Mouse (Mus musculus) limb, embryonic 13.5 days (tissue): ENCODE measurements around the gene Nf2. TPM values are rescaled to one million over a fixed set of nuclear protein-coding genes. Genes with fewer than 3 reads are reported as not detected.
A peak's percentile ranks its signal among the peaks of the same experiment; 100 is the strongest.

Experiments
- ATAC-seq: fragments of 200-750 bp; cut with Nextera tagmentation; 2 replicates; pipeline ENCODE4 v1.8.0; 2017; ENCODE audit warnings: low read depth, moderate number of reproducible peaks, moderate TSS enrichment; ENCODE audit not compliant: low FRiP score
- H3K27ac ChIP-seq: fragments of 300-500 bp; sonication (generic); 2 replicates; pipeline ENCODE4 v1.5.1; 2015; ENCODE audit warnings: inconsistent platforms, mild to moderate bottlenecking, moderate library complexity
- H3K27me3 ChIP-seq: fragments of 300-500 bp; sonication (generic); 2 replicates; pipeline ENCODE4 v1.6.1; 2015; ENCODE audit warnings: mild to moderate bottlenecking, inconsistent platforms
- H3K36me3 ChIP-seq: fragments of 300-500 bp; sonication (generic); 2 replicates; pipeline ENCODE4 v1.6.1; 2015; ENCODE audit warnings: inconsistent platforms, mild to moderate bottlenecking, moderate library complexity
- H3K4me1 ChIP-seq: fragments of 300-500 bp; sonication (generic); 2 replicates; pipeline ENCODE4 v1.6.1; 2015; ENCODE audit warnings: inconsistent platforms
- H3K4me2 ChIP-seq: fragments of 300-500 bp; sonication (generic); replicated peaks from 2 replicates; pipeline ENCODE4 v1.6.1; 2015; ENCODE audit warnings: inconsistent platforms, mild to moderate bottlenecking, moderate library complexity
- H3K4me3 ChIP-seq: fragments of 300-500 bp; sonication (generic); 2 replicates; pipeline ENCODE4 v1.5.1; 2015; ENCODE audit warnings: moderate library complexity, mild to moderate bottlenecking, inconsistent platforms
- H3K9ac ChIP-seq: fragments of 300-500 bp; sonication (generic); 2 replicates; pipeline ENCODE4 v1.6.1; 2015; ENCODE audit warnings: mild to moderate bottlenecking, inconsistent platforms
- H3K9me3 ChIP-seq: fragments of 300-500 bp; sonication (generic); 2 replicates; pipeline ENCODE4 v1.6.1; 2016; ENCODE audit warnings: inconsistent platforms
- WGBS: fragments of 180-500 bp; shearing (Covaris S2); methylation state at CpG from one replicate; pipeline ENCODE4 v1.1.7; 2015; 5-methylcytosine and 5-hydroxymethylcytosine counted together
- polyA plus RNA-seq: library from polyadenylated mRNA; unstranded; fragments of >200 nt; fragmentation: Nextera tagmentation; extraction: Ambion mirVana; gene quantifications from 2 replicates; pipeline ENCODE4 v1.2.1, GENCODE M21; 2015

Gene Nf2
- 55.2 and 56.9 TPM in 2 replicates for polyA plus RNA-seq

DNA sequence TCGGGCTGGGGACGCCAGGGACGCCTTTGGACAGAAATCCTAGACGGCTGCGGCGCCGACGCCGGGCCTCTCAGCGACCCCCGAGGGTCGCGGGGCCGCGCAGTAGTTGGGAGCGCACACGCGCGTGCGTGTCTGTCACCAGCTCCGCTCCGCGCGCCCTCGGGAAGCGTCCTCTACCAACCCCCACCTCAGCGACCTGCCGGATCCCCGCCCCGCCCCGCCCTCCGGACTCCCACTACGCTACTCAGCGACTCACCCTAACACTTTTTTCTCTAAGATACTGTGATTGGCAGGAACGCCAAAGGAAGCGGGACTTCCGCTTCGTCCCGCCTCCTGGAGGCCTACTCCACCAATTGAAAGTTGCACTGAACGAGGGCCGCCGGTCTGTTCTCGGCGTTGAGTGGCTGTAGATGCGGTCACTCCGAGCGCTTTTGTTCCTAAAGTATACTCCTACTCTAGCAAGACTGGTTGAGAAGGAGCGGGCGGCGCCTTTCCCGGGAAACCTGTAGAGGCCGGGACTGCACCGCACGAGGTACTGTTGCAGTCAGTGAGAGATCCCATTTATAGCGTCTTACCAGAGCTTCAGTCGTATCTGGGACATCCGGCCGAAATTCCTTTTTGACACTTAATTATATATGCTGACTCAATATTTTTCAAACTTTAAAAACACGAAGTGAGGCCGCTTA, at the start of gene Nf2:
Nf2 (minus strand) TSS at position 279 of the 686 bp plus-strand sequence.
- H3K4me2 ChIP-seq: peak within 1 kb of the TSS; percentile 76
- ATAC-seq: peak; percentile 99
- H3K4me3 ChIP-seq: peak within 1 kb of the TSS; percentile 99
- H3K9me3 ChIP-seq: no peaks in the 10 kb centered on the region
- H3K27me3 ChIP-seq: no peaks in the 10 kb centered on the region
- H3K4me1 ChIP-seq: peaks cover 16% of the 10 kb centered on the region
- peak within 1 kb of the TSS; percentile 84 for H3K27ac ChIP-seq
- H3K9ac ChIP-seq: peak within 1 kb of the TSS; percentile 95
- 0 out of 2 replicates have a peak, but pooled peaks cover 8% of the 10 kb centered on the region for H3K36me3 ChIP-seq
- WGBS: under 1% methylated on average over 54 of the region's 60 CpGs

DNA sequence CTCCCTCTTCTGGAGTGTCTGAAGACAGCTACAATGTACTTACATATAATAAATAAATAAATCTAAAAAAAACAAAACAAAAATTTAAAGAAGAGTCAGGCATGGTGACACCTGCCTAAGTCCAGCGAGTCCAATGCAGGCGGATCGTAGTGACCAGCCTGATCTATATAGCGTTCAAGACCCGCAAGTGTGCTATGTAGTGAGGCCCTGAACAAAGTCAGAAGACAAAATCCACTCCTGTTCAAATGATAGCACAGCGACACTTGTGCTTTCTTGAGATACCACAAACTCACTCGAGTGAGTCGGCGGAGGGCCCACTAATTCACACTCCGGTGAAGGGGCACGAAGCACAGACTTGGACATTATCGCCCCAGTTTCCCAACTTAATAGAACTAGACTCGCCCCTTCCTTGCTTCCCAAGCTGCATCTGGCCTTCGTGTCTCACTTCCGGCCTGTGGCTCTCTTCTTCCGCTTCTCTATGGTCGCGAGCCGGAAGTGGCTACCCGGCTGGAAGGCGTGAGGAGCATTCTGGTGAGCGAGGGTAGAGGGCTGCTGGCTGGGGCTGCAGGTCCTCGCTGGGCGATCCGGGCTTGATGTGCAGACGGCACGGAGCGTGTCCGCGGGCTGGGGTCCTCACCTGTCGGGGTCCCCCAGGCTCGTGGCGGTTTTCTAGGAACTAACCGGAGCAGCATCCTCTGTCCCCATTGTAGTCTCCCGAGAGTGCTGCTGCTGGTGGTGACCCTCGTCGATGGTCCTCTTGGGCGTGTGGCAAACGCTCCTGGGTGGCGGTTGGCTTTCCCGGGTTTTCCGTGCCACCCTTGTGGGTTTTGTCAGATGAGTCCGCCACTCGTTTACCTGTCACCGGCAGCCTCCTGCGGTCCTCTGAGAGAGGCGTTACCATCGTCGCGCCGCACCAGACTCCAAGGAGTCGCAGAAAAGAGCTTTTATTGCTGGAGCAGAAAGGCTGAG, 45.8 kb upstream of the Nf2 start, which contains the start of gene Thoc5:
Thoc5 (plus strand) TSS at position 473 of the 969 bp plus-strand sequence.
- WGBS: 3% methylated on average over 52 of the region's 52 CpGs
- H3K36me3 ChIP-seq: peaks cover 47% of the 10 kb centered on the region
- ATAC-seq: peak; percentile 92
- no peaks in the 10 kb centered on the region for H3K27me3 ChIP-seq
- peak within 1 kb of the TSS; percentile 92 for H3K4me2 ChIP-seq
- peak within 1 kb of the TSS; percentile 66; the same call in 1 of the 2 replicates for H3K27ac ChIP-seq
- H3K4me1 ChIP-seq: peaks cover 7% of the 10 kb centered on the region
- no peaks in the 10 kb centered on the region for H3K9me3 ChIP-seq
- peak within 1 kb of the TSS; percentile 84 for H3K4me3 ChIP-seq
- H3K9ac ChIP-seq: peak within 1 kb of the TSS; percentile 85

GRCm38 (mm10) chr11:4886987-4887386, 37.7 kb upstream of the Nf2 start:
- H3K27me3 ChIP-seq: no peaks in the 10 kb centered on the region
- H3K4me3 ChIP-seq: no peak overlapping the region
- H3K9ac ChIP-seq: no peak overlapping the region
- H3K4me1 ChIP-seq: 0 out of 2 replicates have a peak, but pooled peaks cover 8% of the 10 kb centered on the region
- peaks cover 82% of the 10 kb centered on the region for H3K36me3 ChIP-seq
- H3K4me2 ChIP-seq: no peak overlapping the region
- 95% methylated on average over 3 of the region's 3 CpGs for WGBS
- ATAC-seq: no peak
- no peak overlapping the region for H3K27ac ChIP-seq
- H3K9me3 ChIP-seq: no peaks in the 10 kb centered on the region

DNA sequence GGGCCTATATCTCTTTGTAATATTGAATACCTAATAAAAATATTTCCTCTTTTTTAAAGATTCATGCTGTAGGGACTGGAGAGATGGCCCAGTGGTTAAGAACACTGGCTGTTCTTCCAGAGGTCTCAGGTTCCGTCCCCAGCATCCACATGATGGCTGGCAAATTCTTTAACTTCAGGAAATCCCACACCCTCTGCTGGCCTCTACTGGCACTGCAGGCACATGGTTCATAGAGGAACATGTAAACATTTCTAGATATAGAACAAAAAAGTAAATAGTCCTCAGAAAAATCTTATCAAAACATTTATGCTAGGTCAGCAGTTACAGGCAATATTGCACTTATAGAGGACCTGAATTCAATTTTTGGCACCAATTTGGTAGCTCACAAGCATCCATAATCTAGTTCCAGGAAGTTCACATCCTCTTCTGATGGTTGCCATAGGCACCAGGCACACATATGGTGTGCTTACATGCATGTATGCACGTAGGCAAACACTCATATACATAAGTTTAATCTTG, 36.1 kb upstream of the Nf2 start:
- no peak overlapping the region for H3K27ac ChIP-seq
- H3K9ac ChIP-seq: no peak overlapping the region
- no peaks in the 10 kb centered on the region for H3K9me3 ChIP-seq
- 0 out of 2 replicates have a peak, but pooled peaks cover 8% of the 10 kb centered on the region for H3K4me1 ChIP-seq
- 69% methylated on average over 2 of the region's 2 CpGs for WGBS
- H3K36me3 ChIP-seq: peaks cover 68% of the 10 kb centered on the region
- no peak overlapping the region for H3K4me2 ChIP-seq
- no peak overlapping the region for H3K4me3 ChIP-seq
- ATAC-seq: no peak
- no peaks in the 10 kb centered on the region for H3K27me3 ChIP-seq

DNA sequence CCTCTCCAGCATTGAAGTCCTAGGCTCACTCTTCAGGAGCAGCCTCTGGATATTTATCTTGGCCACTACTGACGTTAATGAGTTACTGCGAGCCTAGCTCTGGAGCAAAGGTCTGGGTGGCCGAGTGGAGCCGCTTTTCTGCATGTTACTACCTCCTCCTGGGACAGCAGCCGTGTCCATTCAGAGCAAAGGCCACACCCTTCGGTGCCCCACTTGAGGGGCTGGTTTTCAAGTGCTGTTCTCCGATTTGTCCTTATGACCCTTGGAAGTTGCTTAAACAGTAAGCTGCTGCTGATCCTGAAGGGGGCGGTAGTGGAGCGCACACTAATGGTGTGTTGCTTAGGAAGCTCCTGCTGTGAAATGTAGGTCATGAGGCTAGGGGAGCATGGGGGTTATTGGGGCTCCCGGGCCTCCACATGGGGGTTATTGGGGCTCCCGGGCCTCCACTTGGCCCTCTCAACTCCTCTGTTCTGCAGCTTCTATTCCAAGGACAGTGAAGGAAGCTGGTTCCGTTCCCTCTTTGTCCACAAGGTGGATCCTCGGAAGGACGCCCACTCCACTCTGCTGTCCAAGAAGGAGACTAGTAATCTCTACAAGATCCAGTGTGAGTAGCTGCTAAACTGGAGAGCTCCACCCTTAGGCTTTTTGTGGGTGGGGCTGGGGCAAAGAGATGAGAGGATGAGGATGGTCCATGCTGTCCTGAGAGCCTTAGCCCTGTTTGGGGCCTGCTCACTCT, 33.7 kb upstream of the Nf2 start:
- no peak overlapping the region for H3K27ac ChIP-seq
- ATAC-seq: no peak
- no peak overlapping the region for H3K4me2 ChIP-seq
- H3K4me1 ChIP-seq: peaks cover 15% of the 10 kb centered on the region; the same call in 1 of the 2 replicates
- H3K4me3 ChIP-seq: no peak overlapping the region
- H3K9me3 ChIP-seq: no peaks in the 10 kb centered on the region
- WGBS: 46% methylated on average over 14 of the region's 14 CpGs
- no peaks in the 10 kb centered on the region for H3K27me3 ChIP-seq
- H3K36me3 ChIP-seq: peaks cover 44% of the 10 kb centered on the region
- H3K9ac ChIP-seq: no peak overlapping the region

DNA sequence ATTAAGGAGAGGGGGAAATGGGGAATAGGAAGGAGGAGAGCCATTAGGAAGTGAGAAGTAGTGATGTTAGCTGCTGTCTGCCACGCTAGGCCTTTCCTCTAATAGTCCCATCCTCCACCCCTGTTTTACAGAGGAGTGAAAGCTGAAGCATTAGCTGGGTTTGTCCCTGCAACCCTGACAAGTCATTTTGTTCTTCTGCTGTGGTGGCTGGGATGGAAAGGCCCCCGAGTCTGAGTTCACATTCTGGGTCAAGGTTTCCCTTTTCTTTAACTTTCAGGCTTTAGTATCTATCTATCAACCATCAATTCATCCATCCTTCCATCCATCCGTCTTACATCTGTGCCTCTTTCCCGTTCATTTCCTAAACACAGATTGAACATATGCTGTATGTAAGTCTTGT, 31.8 kb upstream of the Nf2 start:
- WGBS: 73% methylated on average over 4 of the region's 4 CpGs
- no peak overlapping the region for H3K27ac ChIP-seq
- H3K9me3 ChIP-seq: no peaks in the 10 kb centered on the region
- H3K36me3 ChIP-seq: peaks cover 39% of the 10 kb centered on the region
- H3K27me3 ChIP-seq: no peaks in the 10 kb centered on the region
- H3K4me1 ChIP-seq: peaks cover 15% of the 10 kb centered on the region; the same call in 1 of the 2 replicates
- ATAC-seq: no peak
- no peak overlapping the region for H3K4me2 ChIP-seq
- no peak overlapping the region for H3K9ac ChIP-seq
- no peak overlapping the region for H3K4me3 ChIP-seq

- Histone ChIP-seq H3K9ac (peak overlapping the region; percentile 79), H3K27me3 (no peaks in the 10 kb centered on the region), H3K9me3 (no peaks in the 10 kb centered on the region), H3K4me3 (peak overlapping the region; percentile 78), H3K4me1 (peaks cover 12% of the 10 kb centered on the region), H3K4me2 (peak overlapping the region; percentile 78), H3K27ac (no peak overlapping the region; the same call in 1 of the 2 replicates), H3K36me3 (peaks cover 12% of the 10 kb centered on the region)
- WGBS: 8% methylated on average over 10 of the region's 10 CpGs
- ATAC-seq: 0 out of 2 replicates have a peak, but pooled peaks have one; percentile 48
Observed at GRCm38 (mm10) chr11:4874551-4874950, 25.2 kb upstream of the Nf2 start.

GRCm38 (mm10) chr11:4873755-4874475, 24.6 kb upstream of the Nf2 start, which contains the start of gene Nipsnap1:
Gene Nipsnap1 (plus strand): TSS chr11:4873951.
- Histone ChIP-seq H3K4me1 (peaks cover 12% of the 10 kb centered on the region), H3K27me3 (no peaks in the 10 kb centered on the region), H3K9ac (peak within 1 kb of the TSS; percentile 79), H3K4me2 (peak within 1 kb of the TSS; percentile 78), H3K4me3 (peak within 1 kb of the TSS; percentile 78), H3K9me3 (no peaks in the 10 kb centered on the region), H3K27ac (no peak within 1 kb of the TSS; the same call in 1 of the 2 replicates), H3K36me3 (peaks cover 12% of the 10 kb centered on the region)
- ATAC-seq: peak; percentile 93
- WGBS: 1% methylated on average over 30 of the region's 30 CpGs

- no peak for ATAC-seq
- Histone ChIP-seq H3K4me1 (peaks cover 21% of the 10 kb centered on the region), H3K9me3 (no peaks in the 10 kb centered on the region), H3K27ac (no peak overlapping the region), H3K9ac (no peak overlapping the region), H3K4me2 (no peak overlapping the region), H3K36me3 (no peaks in the 10 kb centered on the region), H3K4me3 (no peak overlapping the region), H3K27me3 (no peaks in the 10 kb centered on the region)
- WGBS: 36% methylated on average over 10 of the region's 10 CpGs
Observed at GRCm38 (mm10) chr11:4865645-4866251, 16.4 kb upstream of the Nf2 start.

DNA sequence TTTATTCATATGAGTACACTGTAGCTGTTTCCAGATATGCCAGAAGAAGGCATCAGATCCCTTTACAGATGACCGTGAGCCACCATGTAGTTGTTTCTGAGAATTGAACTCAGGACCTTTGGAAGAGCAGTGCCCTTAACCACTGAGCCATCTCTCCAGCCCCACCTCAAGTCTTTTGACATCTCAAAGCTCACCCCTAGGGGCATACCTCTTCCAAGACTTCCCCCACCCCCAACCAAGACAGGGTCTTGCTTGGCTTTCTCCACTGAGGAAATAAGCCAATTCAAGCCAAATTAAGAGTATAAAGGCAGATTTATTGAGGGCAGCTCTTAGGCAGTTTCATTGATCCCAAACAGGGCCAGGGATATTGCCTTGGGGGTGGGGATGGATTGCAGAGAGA, 13.4 kb upstream of the Nf2 start:
- no peaks in the 10 kb centered on the region for H3K36me3 ChIP-seq
- WGBS: 90% methylated on average over 1 of the region's 1 CpGs
- H3K27me3 ChIP-seq: no peaks in the 10 kb centered on the region
- peaks cover 21% of the 10 kb centered on the region for H3K4me1 ChIP-seq
- H3K4me3 ChIP-seq: no peak overlapping the region
- H3K9me3 ChIP-seq: no peaks in the 10 kb centered on the region
- peak overlapping the region; percentile 88; the same call in 1 of the 2 replicates for H3K27ac ChIP-seq
- no peak for ATAC-seq
- H3K4me2 ChIP-seq: no peak overlapping the region
- no peak overlapping the region for H3K9ac ChIP-seq
